Mouse (Mus musculus) stomach, embryonic 14.5 days (tissue): ENCODE data around the gene Usp7. TPM values are rescaled to one million over a fixed set of nuclear protein-coding genes. Genes with fewer than 3 reads are reported as not detected.

Source experiments
- ATAC-seq: fragments of 200-750 bp; cut with Nextera tagmentation; 2 replicates; pipeline ENCODE4 v1.8.0; 2017; ENCODE audit warnings: low read depth, moderate TSS enrichment; ENCODE audit not compliant: insufficient number of reproducible peaks, insufficient read depth, low FRiP score
- H3K27ac ChIP-seq: fragments of 300-500 bp; sonication (generic); 2 replicates; pipeline ENCODE4 v1.5.1; 2014; ENCODE audit warnings: mild to moderate bottlenecking, low read length, moderate library complexity, mixed read lengths
- H3K27me3 ChIP-seq: fragments of 300-500 bp; sonication (generic); 2 replicates; pipeline ENCODE4 v1.6.1; 2014; ENCODE audit warnings: low read length, control low read depth, mixed read lengths; ENCODE audit not compliant: control insufficient read depth, insufficient read depth
- H3K36me3 ChIP-seq: fragments of 300-500 bp; sonication (generic); 2 replicates; pipeline ENCODE4 v1.6.1; 2014; ENCODE audit warnings: mild to moderate bottlenecking, control low read depth, low read length, moderate library complexity, mixed read lengths; ENCODE audit not compliant: control insufficient read depth, insufficient read depth
- H3K4me1 ChIP-seq: fragments of 300-500 bp; sonication (generic); 2 replicates; pipeline ENCODE4 v1.6.1; 2014; ENCODE audit warnings: low read length, control low read depth, mixed read lengths; ENCODE audit not compliant: control insufficient read depth, insufficient read depth
- H3K4me2 ChIP-seq: fragments of 300-500 bp; sonication (generic); replicated peaks from 2 replicates; pipeline ENCODE4 v1.6.1; 2014; ENCODE audit warnings: low read depth, low read length, control low read depth
- H3K4me3 ChIP-seq: fragments of 300-500 bp; sonication (generic); 2 replicates; pipeline ENCODE4 v1.5.1; 2014; ENCODE audit warnings: low read depth, low read length, control low read depth
- H3K9ac ChIP-seq: fragments of 300-500 bp; sonication (generic); replicated peaks from 2 replicates; pipeline ENCODE4 v1.6.1; 2014; ENCODE audit warnings: low read depth, mild to moderate bottlenecking, control low read depth, low read length, moderate library complexity, mixed read lengths
- H3K9me3 ChIP-seq: fragments of 300-500 bp; sonication (generic); 2 replicates; pipeline ENCODE4 v1.6.1; 2016; ENCODE audit warnings: low read depth, low read length, control low read depth; ENCODE audit not compliant: control insufficient read depth
- WGBS: fragments of 180-500 bp; shearing (Covaris S2); extraction: QIAGEN DNeasy Blood & Tissue Kit; methylation state at CpG from one replicate; pipeline ENCODE4 v1.1.7; 2014; 5-methylcytosine and 5-hydroxymethylcytosine counted together
- polyA plus RNA-seq: library from polyadenylated mRNA; unstranded; fragments of >200 nt; fragmentation: Nextera tagmentation; extraction: Ambion mirVana; gene quantifications from 2 replicates; pipeline ENCODE4 v1.2.1, GENCODE M21; 2014

Usp7 gene
- polyA plus RNA-seq, 1 experiment from 2014 or later = 65.0 TPM

GRCm38 (mm10) chr16:8687559-8688112 is 104.5 kb downstream of the Usp7 start:
- no peak overlapping the region for H3K27ac ChIP-seq
- H3K9ac ChIP-seq = no peak overlapping the region
- H3K4me2 ChIP-seq = no peak overlapping the region
- no peaks in the 10 kb centered on the region for H3K9me3 ChIP-seq
- no peak overlapping the region for H3K4me3 ChIP-seq
- H3K27me3 ChIP-seq = no peaks in the 10 kb centered on the region
- H3K4me1 ChIP-seq = 0 out of 2 replicates have a peak, but pooled peaks cover 5% of the 10 kb centered on the region
- no peak for ATAC-seq
- peaks cover 41% of the 10 kb centered on the region for H3K36me3 ChIP-seq

- H3K27me3 ChIP-seq = no peaks in the 10 kb centered on the region
- 66% methylated on average over 11 of the region's 11 CpGs for WGBS
- ATAC-seq = peak; percentile 76; the same call in 1 of the 2 replicates
- H3K4me2 ChIP-seq = no peak overlapping the region
- 0 out of 2 replicates have a peak, but pooled peaks cover 5% of the 10 kb centered on the region for H3K4me1 ChIP-seq
- H3K36me3 ChIP-seq = peaks cover 34% of the 10 kb centered on the region
- no peak overlapping the region for H3K4me3 ChIP-seq
- no peak overlapping the region for H3K9ac ChIP-seq
- no peak overlapping the region for H3K27ac ChIP-seq
- H3K9me3 ChIP-seq = no peaks in the 10 kb centered on the region
These were observed 105.1 kb downstream of the Usp7 start for GRCm38 (mm10) chr16:8686871-8687535.

- 0 out of 2 replicates have a peak, but pooled peaks cover 5% of the 10 kb centered on the region for H3K4me1 ChIP-seq
- H3K9ac ChIP-seq = no peak overlapping the region
- H3K36me3 ChIP-seq = peaks cover 27% of the 10 kb centered on the region
- no peak overlapping the region for H3K27ac ChIP-seq
- 70% methylated on average over 7 of the region's 7 CpGs for WGBS
- H3K9me3 ChIP-seq = no peaks in the 10 kb centered on the region
- H3K27me3 ChIP-seq = no peaks in the 10 kb centered on the region
- ATAC-seq = peak; percentile 7; the same call in 1 of the 2 replicates
- no peak overlapping the region for H3K4me2 ChIP-seq
- no peak overlapping the region for H3K4me3 ChIP-seq
These were observed 105.8 kb downstream of the Usp7 start for GRCm38 (mm10) chr16:8686121-8686870.

DNA sequence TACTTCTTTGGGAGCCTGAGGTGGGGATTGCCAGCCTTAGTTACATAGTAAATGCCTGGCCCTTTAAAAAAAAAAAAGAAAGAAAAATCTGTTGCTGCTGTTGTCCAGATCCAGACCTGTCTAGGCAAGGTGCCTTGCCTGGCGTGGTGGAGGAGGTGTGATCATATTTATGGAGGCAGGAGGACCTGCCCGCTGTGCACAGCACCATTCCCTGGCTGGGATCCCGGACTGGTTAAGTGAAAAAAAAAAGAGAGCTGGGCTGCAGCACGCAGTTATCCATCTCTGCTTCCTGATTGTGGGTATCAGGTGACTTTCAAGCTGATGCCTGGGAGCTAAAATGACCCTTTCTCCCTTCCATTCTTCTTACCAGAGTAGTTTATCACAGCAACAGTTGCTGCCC is 107.0 kb downstream of the Usp7 start:
- Histone ChIP-seq H3K4me1 (0 out of 2 replicates have a peak, but pooled peaks cover 5% of the 10 kb centered on the region), H3K4me3 (no peak overlapping the region), H3K27me3 (no peaks in the 10 kb centered on the region), H3K9ac (no peak overlapping the region), H3K4me2 (no peak overlapping the region), H3K9me3 (no peaks in the 10 kb centered on the region), H3K36me3 (peaks cover 17% of the 10 kb centered on the region), H3K27ac (no peak overlapping the region)
- WGBS = 58% methylated on average over 4 of the region's 4 CpGs
- ATAC-seq = no peak

- H3K9me3 ChIP-seq = no peaks in the 10 kb centered on the region
- H3K27ac ChIP-seq = no peak within 1 kb of the TSS
- H3K4me3 ChIP-seq = no peak within 1 kb of the TSS
- no peak within 1 kb of the TSS for H3K9ac ChIP-seq
- H3K27me3 ChIP-seq = no peaks in the 10 kb centered on the region
- H3K36me3 ChIP-seq = no peaks in the 10 kb centered on the region; the same call in 1 of the 2 replicates
- 76% methylated on average over 5 of the region's 5 CpGs for WGBS
- no peaks in the 10 kb centered on the region for H3K4me1 ChIP-seq
- no peak for ATAC-seq
- no peak within 1 kb of the TSS for H3K4me2 ChIP-seq
These were observed 111.6 kb downstream of the Usp7 start, which contains the start of gene Gm5767 for GRCm38 (mm10) chr16:8680470-8680869. Gene Gm5767, plus strand, starts transcription at chr16:8680770.

DNA sequence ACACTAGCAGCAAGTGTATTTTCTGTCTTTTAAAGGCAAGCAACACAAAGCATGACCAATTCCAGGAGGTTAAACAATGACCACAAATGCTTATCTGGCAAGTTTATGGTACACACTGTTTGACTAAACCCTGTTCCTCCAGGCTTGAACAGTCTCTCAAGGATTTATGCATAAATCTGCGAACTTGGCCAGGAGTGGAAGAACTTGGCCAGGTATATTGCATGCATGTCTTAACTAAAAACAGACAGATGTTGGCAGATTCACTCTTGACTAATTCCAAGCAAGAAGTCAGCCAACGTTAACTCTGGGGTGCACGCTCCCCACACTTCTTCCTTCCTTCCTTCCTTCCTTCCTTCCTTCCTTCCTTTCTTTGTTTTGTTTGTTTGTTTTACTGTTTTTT is 112.3 kb downstream of the Usp7 start:
- Histone ChIP-seq H3K9me3 (no peaks in the 10 kb centered on the region), H3K4me1 (no peaks in the 10 kb centered on the region), H3K4me3 (no peak overlapping the region), H3K27ac (no peak overlapping the region), H3K27me3 (no peaks in the 10 kb centered on the region), H3K36me3 (no peaks in the 10 kb centered on the region), H3K9ac (no peak overlapping the region), H3K4me2 (no peak overlapping the region)
- ATAC-seq = no peak
- WGBS = 78% methylated on average over 3 of the region's 3 CpGs

- ATAC-seq = no peak
- H3K36me3 ChIP-seq = no peaks in the 10 kb centered on the region
- no peaks in the 10 kb centered on the region for H3K4me1 ChIP-seq
- 81% methylated on average over 4 of the region's 4 CpGs for WGBS
- H3K4me2 ChIP-seq = no peak overlapping the region
- H3K27ac ChIP-seq = no peak overlapping the region
- H3K27me3 ChIP-seq = no peaks in the 10 kb centered on the region
- H3K9ac ChIP-seq = no peak overlapping the region
- H3K9me3 ChIP-seq = no peaks in the 10 kb centered on the region
- H3K4me3 ChIP-seq = no peak overlapping the region
These were observed 113.4 kb downstream of the Usp7 start for GRCm38 (mm10) chr16:8678676-8679075.

DNA sequence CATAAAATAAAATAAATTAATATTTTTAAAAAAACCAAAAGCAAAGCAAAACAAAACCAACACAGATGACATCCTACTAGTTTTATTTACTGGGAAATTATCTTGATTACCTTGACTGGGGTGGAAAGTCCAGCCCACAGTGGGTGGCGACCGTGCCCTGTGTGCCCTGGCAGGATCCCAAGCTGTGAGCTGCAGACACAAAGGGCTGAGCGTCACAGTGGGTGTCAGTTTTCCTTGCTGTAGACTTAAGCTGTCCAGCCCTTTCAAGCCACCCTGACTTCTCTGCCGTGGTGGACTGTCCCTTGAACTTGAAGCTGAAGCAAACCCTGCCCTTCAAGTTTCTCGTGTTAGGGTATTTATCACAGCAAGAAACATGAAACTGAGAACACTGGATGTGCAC is 114.1 kb downstream of the Usp7 start:
- no peak for ATAC-seq
- H3K27ac ChIP-seq = no peak overlapping the region
- no peak overlapping the region for H3K4me3 ChIP-seq
- H3K4me2 ChIP-seq = no peak overlapping the region
- no peaks in the 10 kb centered on the region for H3K36me3 ChIP-seq
- H3K9me3 ChIP-seq = no peaks in the 10 kb centered on the region
- 62% methylated on average over 5 of the region's 5 CpGs for WGBS
- no peak overlapping the region for H3K9ac ChIP-seq
- H3K4me1 ChIP-seq = no peaks in the 10 kb centered on the region
- no peaks in the 10 kb centered on the region for H3K27me3 ChIP-seq
